Mouse (Mus musculus): ENCODE measurements at regions not wholly inside any gene's neighbourhood (a gene's known extent, or its start where the extent isn't known, plus 50 kb on each side); places are given as distances from the start of the nearest gene placed in this dataset.

DNA sequence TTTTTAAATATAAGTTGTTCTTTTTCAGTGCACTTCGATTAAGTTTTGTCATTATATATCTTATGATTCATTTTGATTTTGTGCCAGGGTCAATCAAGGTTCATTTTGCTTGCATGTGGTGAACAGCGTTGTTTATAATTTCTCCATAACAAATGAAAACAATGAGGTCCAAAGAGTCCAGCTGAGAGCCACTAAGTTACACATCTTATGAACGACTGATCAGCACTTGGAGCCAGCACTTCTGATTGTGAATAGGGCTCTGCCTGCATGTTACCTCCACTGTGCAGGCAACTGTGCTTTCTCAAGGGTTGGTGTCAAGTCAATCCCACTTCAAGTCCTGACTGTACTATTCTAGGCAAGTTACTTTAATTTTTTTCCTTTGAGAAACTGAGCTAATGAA, 243.5 kb upstream of the Adra1b start:
- POLR2A ChIA-PET, result no interaction called here
- CTCF ChIA-PET, result interaction anchor here in 1 of 4 experiments (0.6 kb wide), 1 partner anchor 1999 kb away, joined by 3 read pairs; no protein-coding TSS in a partner anchor

GRCm38 (mm10) chr11:44146419-44146818, 245.4 kb upstream of the Adra1b start:
- CTCF ChIA-PET, result no interaction called here
- POLR2A ChIA-PET, result no interaction called here

DNA sequence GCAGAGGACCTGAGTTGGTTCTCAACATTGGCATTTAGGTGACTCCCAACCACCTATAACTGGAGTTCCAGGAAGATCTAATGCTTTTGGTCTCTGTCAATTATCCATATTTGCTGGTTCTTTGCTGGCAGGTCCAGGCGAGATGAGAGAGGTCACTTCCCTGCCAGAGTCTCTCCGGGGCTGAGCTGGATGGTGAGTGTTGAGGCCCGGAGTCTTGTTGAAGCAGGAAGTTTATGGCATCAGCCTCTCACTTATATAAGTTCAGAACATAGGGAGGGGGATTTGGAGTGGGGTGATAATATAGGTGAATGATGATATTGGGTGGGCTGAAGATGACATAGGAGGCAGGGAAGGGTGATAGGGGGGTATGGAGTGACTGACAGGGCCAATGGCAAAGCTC, 246.3 kb upstream of the Il12b start:
- ChIA-PET CTCF (no interaction called here), POLR2A (no interaction called here)

GRCm38 (mm10) chr11:44155591-44155990, 244.3 kb upstream of the Il12b start:
- ChIA-PET POLR2A (no interaction called here), CTCF (interaction anchor here in 1 of 4 experiments (0.6 kb wide), 1 partner anchor 15 kb away, joined by 3 read pairs; no protein-coding TSS in a partner anchor)

DNA sequence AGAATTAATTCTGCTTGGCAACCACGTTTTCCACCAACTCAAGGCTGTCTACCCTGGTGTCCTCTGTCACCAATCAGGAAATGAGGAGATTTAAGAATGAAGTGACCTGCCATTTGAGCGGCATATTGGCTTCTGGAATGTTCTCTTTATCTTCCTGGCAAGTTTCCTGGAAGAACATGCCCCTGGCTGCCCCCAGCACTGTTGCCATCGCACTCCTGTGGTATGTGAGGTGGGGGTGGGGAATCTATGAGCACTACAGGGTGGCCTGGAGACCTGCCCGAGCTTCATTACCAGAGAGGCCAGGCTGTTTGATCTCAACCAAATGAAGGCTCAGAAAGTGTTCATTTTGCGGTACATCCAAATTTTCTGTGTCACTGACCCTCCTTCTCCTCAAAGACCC, 243.8 kb upstream of the Il12b start:
- ChIA-PET CTCF (no interaction called here), POLR2A (no interaction called here)

DNA sequence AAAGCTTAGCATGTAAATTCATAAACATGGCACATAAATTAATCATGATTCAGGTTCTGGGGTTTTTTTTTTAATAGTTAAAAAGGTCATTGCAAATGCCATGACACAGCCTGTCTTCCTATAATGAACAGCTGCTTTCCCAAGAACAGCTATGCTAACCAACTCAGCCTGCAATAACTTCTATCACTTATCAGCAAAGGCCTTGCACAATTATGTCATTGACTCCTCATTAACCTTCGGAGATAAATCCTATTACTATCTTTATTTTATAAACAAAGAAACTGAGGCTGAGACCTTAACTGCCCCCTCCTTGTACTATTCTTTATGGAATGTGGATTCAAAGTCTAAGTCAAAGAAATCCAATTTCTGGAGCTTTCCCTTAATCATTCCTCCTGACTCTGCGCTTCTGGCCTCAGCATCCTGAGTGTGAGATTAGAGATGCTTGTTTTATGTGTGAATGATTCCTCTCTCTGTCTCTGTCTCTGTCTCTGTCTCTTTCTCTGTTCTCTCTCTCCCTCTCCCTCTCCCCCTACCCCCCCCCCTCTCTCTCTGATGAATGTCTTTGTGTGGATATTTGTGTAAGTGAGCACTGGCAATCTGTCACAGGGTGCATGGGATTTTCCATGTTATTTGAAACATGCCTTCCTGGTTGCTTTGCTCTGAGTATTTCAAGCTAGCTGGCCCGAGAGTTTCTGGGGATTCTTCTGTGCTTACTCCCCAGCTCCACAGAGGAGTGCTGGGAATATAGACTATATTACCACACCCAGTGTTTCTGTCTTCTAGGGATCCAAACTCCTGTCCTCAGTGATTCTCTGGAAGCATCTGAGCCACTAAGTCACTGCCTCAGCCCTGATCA, 243.1 kb upstream of the Il12b start:
- ChIA-PET POLR2A (no interaction called here), CTCF (no interaction called here)

- POLR2A ChIA-PET, result no interaction called here
These were observed 241.6 kb upstream of the Il12b start for GRCm38 (mm10) chr11:44158236-44158635.

DNA sequence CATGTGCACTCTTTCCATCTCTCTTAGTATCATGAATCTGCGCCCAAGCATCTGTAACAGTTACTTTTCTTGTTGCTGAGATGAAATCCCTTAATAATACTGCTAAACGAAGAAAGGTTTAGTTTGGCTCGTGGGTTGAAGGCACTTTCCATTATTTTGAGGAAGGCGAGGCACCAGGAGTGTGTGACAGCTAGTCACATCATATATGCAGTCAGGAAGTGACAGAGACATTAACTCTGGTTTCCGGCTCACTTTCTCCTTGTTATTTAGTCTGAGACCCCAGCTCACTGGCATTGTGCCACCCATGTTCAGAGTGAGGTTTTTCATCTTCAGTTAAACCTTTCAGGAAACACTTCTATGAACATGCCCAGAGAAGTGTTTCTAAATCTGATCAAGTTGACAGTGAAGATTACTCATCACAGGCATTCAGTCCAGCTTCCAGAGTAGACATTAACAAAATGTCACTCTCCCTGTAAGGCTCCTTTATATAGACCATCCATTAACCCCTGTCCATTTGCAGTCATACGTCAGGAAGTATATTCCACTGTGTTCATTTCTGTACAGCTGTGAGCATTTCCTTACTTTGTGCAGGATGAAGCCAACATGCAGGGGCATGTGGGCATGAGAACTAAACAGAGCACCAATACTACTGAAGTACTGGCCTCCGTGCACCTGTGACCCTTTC, 238.0 kb upstream of the Il12b start:
- ChIA-PET POLR2A (no interaction called here), CTCF (no interaction called here)

More at GRCm38 (mm10) chr11:44158236-44158635, 241.6 kb upstream of the Il12b start:
- CTCF ChIA-PET, result no interaction called here

DNA sequence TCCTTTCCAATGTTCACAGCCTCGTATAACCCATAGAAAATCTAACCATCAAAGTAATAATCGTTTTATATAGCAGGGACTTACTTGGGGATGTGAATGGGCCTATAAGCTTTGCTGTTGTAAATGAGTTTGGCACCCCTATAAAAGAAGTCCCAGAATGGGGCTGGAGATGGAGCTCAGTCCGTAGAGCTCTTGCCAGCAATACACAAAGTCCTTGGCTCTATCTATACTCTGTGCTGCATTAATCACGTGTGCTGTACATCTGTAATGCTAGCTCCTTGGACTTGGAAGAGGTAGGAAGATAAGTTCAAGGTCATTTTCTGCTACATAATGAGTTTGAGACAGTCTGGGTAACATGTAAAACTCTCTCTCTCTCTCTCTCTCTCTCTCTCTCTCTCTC, 236.8 kb upstream of the Il12b start:
- POLR2A ChIA-PET, result no interaction called here
- CTCF ChIA-PET, result interaction anchor here in 1 of 4 experiments (0.6 kb wide), 1 partner anchor 300 kb away, joined by 4 read pairs; no protein-coding TSS in a partner anchor

DNA sequence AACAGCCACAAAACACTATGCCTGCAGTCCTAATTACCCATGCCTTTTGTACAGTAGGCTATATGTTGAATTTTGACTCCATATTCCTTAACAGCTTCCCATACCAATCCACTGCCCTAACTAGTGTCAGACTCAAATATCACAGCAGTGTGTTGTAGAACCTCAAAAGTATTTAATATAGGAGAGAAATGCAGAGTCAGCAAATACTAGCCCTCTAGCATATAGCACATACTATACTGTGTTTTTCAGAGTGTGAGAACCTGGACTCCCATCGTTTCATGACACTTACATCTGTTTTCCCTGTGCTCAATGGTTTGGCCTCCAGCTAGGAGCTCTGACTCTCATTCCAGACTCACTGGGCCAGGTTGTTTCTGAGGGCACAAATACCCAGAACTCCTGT, 236.1 kb upstream of the Il12b start:
- CTCF ChIA-PET, result no interaction called here
- POLR2A ChIA-PET, result no interaction called here

- POLR2A ChIA-PET, result no interaction called here
- CTCF ChIA-PET, result no interaction called here
These were observed 235.7 kb upstream of the Il12b start for GRCm38 (mm10) chr11:44164186-44164585.

GRCm38 (mm10) chr11:44167724-44168500, 232.0 kb upstream of the Il12b start:
- ChIA-PET POLR2A (no interaction called here), CTCF (interaction anchor here in 1 of 4 experiments (0.7 kb wide), 2 partner anchors 80 to 582 kb away, joined by 3 to 11 read pairs; no protein-coding TSS in a partner anchor)

GRCm38 (mm10) chr11:44172478-44172877, 227.4 kb upstream of the Il12b start:
- ChIA-PET CTCF (interaction anchor here in 1 of 4 experiments (0.5 kb wide), 1 partner anchor 37 kb away, joined by 6 read pairs; no protein-coding TSS in a partner anchor), POLR2A (no interaction called here)

GRCm38 (mm10) chr11:44173196-44173595, 226.7 kb upstream of the Il12b start:
- POLR2A ChIA-PET, result no interaction called here
- CTCF ChIA-PET, result no interaction called here

- CTCF ChIA-PET, result no interaction called here
- POLR2A ChIA-PET, result no interaction called here
These were observed 225.3 kb upstream of the Il12b start for GRCm38 (mm10) chr11:44174548-44174947.

GRCm38 (mm10) chr11:44179711-44180110, 220.2 kb upstream of the Il12b start:
- ChIA-PET POLR2A (no interaction called here), CTCF (no interaction called here)

DNA sequence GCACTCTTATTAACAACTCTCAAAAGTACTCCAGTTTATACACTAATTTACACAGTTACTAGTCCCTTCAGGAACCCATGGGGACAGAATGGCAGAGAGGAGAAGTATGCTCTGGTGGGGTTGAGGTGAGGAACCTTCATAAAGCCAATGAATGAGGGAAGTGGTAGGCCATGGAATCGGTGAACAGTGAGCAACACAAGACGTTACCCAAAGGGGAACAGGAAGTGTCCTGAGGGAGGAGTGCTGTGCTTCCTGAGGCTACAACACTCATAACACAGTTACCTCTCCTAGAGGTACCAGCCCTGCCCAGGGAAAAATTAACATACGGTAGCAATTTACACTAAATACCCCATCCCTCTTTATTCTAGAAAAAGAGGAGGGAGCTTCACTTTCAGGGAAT, 216.0 kb upstream of the Il12b start:
- ChIA-PET CTCF (no interaction called here), POLR2A (interaction anchor here in 1 of 4 experiments (0.6 kb wide), 1 partner anchor 295 kb away, joined by 3 read pairs; no protein-coding TSS in a partner anchor)

- ChIA-PET POLR2A (interaction anchor here in 1 of 4 experiments (0.6 to 1.0 kb wide), 2 partner anchors 13 to 74 kb away, joined by 3 read pairs; no protein-coding TSS in a partner anchor), CTCF (no interaction called here)
These were observed 214.5 kb upstream of the Il12b start for GRCm38 (mm10) chr11:44185218-44185890.

DNA sequence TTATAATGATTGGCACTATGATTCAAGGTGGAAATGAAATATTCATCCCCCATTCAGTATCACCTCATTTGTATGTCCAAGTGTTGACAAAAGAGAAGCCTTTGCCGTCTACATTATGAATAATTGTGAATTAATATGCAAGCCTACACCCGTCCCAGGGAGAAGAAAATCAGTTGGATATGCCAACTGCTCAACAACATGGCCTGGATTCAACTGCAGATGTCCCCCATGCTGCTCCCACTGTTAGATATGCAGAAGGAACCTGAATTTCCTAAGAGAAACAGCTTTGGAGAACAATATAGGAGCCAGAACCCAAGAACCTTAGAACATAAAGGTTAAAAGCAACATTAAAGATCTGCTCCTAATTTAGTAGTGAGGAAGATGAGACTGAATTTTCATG, 211.7 kb upstream of the Il12b start:
- ChIA-PET CTCF (no interaction called here), POLR2A (no interaction called here)

- CTCF ChIA-PET, result no interaction called here
- POLR2A ChIA-PET, result no interaction called here
These were observed 206.1 kb upstream of the Il12b start for GRCm38 (mm10) chr11:44193806-44194205.
